Mouse (Mus musculus) left cerebral cortex, adult 11 months (tissue): ENCODE data around the gene Ksr2.

Source experiments
- DNase-seq: peaks from one replicate; pipeline ENCODE4 v3.0.0; 2022; ENCODE audit warnings: low spot score

The Ksr2 gene

GRCm38 (mm10) chr5:117689840-117690239 lies 276.0 kb downstream of the Ksr2 start:
- no peak for DNase-seq

DNA sequence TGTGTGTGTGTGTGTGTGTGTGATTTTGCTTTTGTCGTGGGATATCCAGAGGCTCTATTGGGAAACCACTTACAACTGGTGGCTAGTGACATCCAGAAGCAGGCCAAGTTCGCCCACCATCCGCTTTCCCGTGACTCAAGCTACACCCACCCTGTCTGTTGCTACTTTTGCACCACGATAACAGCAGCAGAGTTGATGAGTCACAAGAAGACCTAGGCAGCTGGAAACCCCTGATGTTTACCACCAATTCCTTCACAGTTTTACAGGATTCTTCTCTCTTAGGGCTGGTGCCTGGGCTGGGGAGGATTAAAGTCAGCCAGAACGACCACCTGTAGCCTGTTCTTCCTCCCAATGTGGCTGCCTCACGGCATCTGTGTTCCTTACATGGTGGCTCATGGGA lies 277.5 kb downstream of the Ksr2 start:
- peak; percentile 53 for DNase-seq

DNA sequence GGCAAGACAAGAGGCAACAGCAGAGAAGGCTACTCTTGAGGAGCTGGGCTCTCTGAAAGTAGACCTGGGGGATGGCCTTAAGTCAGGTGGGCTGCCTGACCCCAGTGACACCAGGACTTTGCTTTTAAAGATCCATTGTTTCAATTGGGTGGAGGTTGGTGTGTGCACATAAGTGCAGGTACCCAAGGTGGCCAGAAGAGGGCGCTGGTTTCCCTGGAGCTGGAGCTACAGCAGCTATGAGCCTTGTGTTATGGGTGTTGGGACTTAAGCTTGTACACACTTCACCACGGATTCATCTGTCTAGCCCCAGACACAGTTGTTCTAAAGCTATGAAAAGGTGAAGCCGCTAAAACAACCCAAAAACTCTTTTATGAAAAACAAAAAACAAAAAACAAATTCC lies 279.8 kb downstream of the Ksr2 start:
- no peak for DNase-seq

DNA sequence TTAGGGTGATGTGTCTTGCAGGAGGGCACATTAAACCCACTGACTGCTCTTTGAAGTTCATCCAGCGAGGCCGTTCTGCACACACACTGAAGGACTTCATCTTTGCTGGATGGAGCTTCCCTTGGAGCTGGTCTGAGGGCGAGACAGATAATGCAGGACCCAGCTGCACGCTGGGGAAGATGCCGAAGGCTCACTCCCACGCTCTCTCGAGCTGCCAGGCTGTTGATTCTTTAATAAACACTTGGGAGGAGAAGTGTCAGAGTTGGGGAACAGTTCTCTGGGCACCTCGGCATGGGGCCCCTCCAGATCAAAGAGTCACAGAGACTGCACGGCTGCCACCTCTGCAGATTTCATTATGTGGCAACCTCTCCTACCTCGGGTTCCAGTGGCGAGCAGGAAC lies 280.8 kb downstream of the Ksr2 start:
- peak; percentile 31 for DNase-seq

GRCm38 (mm10) chr5:117696366-117696765 lies 282.6 kb downstream of the Ksr2 start:
- DNase-seq: no peak

DNA sequence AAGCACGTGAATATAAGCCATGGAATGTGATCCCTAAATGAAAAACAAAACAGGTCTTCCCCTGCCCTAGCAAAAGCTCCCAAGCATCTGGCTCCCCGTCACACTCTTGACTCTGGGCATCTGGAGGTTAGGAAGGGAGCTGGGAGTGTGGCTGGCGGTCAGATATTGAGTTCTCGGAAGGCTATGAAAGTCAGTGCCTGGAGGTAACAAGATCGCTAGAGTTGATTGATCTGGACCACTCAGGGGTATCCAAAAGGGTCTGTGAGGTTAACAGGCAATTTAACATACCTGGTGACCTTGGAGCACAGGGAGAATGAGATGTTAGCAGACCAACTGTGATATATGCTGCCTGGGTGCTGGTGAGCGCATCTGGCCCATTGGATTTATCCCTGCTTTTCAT lies 283.8 kb downstream of the Ksr2 start:
- no peak for DNase-seq

DNA sequence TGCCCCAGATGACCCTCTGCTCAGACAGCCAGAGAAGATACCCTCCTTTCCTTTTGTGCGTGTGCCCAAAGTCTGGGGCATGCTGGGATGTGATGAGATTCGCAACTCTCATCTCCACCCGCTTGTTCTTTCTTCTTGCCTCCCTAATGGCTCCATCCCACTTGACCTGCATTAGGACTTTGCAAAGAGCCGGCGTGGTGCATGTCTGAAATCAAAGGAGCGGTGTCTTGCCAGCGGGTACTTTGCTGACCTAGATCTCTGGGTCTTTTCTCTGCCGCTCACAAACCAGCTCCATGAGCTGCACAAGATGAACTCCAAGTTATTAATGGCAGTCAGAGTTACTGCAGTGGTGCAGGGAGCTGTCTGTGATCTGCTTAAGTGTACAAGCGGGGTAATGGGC lies 290.6 kb downstream of the Ksr2 start:
- no peak for DNase-seq

GRCm38 (mm10) chr5:117706633-117707032 lies 292.8 kb downstream of the Ksr2 start:
- DNase-seq: no peak

GRCm38 (mm10) chr5:117709306-117709705 lies 295.5 kb downstream of the Ksr2 start:
- DNase-seq: no peak

GRCm38 (mm10) chr5:117711636-117712035 lies 297.8 kb downstream of the Ksr2 start:
- DNase-seq: no peak

GRCm38 (mm10) chr5:117712207-117712606 lies 298.4 kb downstream of the Ksr2 start:
- DNase-seq: no peak

DNA sequence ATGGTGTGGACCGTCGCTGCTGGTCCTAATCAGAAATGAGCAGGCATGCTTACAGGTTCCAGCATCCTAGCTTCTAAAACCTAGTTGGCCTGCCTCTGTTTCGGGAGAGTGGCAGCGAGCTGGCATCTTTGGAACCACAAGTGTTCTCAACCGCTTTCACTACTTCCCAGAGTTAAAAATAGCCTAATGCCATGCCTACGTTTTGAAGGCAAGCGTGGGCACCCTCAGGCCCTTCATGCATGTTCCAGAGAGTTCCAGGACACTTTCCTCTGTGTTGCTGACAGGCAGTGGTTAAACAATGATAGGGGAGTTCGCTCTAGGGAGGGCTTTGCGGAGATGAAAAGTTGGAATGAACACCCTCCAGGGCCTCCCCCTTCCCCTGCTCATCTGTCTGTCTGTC lies 303.3 kb downstream of the Ksr2 start:
- no peak for DNase-seq

DNA sequence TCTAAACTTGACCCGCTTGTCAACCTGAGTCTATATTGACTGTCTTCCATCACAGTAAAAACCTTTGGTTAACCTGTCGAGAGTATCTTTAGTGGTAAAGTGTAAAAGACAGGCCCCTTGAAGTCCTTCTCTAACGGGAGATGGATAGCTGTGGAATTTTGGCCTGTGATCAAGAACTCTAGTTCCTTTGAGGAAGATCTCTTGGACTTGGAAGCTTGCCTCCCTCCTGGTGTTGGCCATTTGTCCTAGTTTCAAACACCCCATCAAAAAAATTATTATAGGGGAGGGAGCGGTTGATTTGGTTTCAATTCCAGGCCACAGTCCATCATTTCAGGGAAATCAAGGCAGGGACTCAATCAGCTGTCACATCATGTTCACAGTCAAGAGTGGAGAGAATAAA lies 309.5 kb downstream of the Ksr2 start:
- no peak for DNase-seq

DNA sequence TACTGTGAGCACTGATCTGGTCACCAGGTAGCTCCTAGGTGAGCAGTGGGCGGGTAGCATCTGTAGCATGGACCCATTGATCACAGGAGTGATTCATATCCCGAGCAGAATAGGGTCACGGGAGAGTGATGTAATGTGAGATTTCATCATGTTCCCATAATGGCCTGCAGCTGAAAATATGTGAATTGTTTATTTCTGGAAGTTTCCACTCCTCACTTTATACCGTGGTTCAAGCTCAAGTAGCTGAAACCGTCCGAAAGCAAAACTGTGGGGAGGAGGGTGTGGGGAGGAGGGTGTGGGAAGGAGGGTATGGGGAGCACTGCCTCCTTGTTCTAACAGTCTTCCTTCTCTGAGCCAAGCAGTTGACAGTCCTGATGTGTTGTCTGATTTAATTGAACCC lies 312.7 kb downstream of the Ksr2 start:
- no peak for DNase-seq

DNA sequence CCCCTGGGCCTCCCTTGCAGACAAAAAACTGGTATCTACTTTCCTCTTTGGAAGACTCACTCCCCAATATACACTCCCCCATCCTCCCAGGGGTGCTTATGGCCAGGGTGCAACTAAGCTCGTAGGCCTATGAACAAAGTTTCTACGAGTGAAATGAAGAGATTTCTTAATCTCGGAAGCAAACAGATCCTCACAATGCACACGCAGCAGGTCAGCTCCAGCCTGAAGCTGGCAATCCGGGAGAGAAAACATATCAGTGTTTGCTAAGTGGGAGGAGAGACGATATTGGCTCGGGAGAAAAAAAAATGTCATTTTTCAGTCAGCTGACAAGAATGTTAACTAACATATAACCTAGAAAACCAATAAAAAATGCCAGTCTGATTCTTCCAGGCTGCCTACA lies 313.3 kb downstream of the Ksr2 start:
- no peak for DNase-seq

DNA sequence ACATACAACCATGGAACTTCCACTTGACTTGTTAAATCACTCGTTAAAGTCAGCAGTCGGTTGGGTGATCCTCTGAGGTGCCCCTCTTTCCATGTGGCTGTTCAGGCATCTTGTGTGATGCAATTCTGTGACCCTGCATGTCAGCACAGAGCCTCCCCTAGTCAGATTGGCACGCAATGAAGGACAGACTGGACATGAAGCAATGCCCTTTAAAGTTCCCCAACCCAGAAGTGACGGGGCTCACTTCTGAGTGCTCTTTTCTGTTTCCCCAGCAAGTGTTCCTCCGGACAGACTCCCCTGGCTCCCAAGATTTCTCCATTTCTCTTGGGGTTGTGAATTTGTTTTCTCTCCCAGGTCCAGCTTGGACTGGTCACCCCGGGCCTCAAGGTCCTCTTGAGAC lies 317.5 kb downstream of the Ksr2 start:
- DNase-seq: no peak

DNA sequence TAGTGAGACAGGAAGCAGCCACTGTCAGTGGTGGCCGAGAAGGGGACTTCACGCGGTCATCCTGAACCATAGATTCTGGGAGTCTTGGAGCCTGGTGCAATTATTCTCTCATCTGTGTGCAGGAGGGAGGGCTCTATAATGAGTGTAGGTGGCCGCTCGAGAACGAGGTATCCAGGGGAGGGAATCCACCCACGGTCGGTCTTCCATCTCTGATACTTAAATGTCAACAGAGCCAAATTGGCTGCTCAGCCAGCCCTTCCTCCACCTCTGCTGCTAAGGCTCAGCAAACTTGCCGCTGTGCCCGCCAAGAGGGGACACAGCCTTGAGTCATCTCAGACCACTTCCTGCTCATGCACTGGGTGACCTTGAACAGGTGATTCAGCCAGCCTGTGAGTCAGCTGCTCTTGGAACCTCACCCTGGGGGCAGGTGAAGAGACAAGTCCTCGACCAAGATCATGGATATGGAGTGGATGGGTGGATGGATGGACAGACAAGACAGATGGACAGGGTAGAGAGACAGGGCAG lies 330.9 kb downstream of the Ksr2 start:
- DNase-seq: no peak

- no peak for DNase-seq
Observed at GRCm38 (mm10) chr5:117749353-117749752, 335.6 kb downstream of the Ksr2 start.

GRCm38 (mm10) chr5:117757696-117758482 lies 344.1 kb downstream of the Ksr2 start:
- DNase-seq: no peak

- no peak for DNase-seq
Observed at GRCm38 (mm10) chr5:117761181-117761832, 347.5 kb downstream of the Ksr2 start.

- no peak for DNase-seq
Observed at GRCm38 (mm10) chr5:117764496-117764895, 350.7 kb downstream of the Ksr2 start.

GRCm38 (mm10) chr5:117779175-117779574 lies 365.4 kb downstream of the Ksr2 start:
- DNase-seq: no peak

DNA sequence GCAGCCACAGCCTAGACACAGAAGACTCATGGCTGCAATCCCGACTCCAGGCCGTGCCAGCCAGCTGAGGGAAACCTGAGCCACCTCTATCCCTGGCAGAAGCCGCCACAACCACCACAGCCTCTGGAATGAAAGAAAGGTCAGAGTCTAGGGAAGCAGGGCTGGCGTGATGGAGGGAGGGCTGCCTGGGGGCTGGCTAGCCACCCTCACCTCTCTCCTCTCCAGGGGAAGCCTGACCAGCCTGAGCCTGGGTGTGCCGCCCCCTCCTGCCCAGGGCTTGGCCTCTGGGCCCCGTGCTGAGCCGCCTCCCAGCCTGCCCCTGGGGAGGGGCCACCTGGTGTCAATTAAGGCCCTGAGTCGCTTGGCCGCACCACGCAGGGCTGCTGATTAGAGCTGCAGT lies 366.9 kb downstream of the Ksr2 start, which contains the start of gene Nos1:
TSS of gene Nos1 (plus strand) at position 352 of the 400 bp plus-strand sequence.
- no peak for DNase-seq
